In genomic region chr2:173202924-173203689, GRCm38 (mm10) we compare ENCODE assay signal across 27 mouse cellular contexts. TPM values are rescaled to one million over a fixed set of nuclear protein-coding genes. Genes with fewer than 3 reads are reported as not detected.
DNase-seq lines count a peak whose midpoint lies in the region; ATAC-seq and TF ChIP-seq lines count a peak whose summit lies in the region.
"Had no signal": no experiment of that assay in that cellular context is flagged by ENCODE, and none has a peak within 500 bp of the region (broad histone marks: within the 10 kb centered on the region; RNA-seq: fewer than 3 reads in every experiment).

No protein-coding gene starts in this region.

- H3K27ac ChIP-seq in hindbrain, embryonic 13.5 days = peak overlapping the region; percentile 42; the same call in 1 of the 2 replicates
- H3K27ac ChIP-seq in hindbrain, postnatal 0 days = no peak overlapping the region
- H3K27ac ChIP-seq in liver, postnatal 0 days (ENCODE audit: low read depth) = no peak overlapping the region
- H3K27ac ChIP-seq: embryonic facial prominence, embryonic 12.5 days; heart, embryonic 15.5 days; hindbrain, embryonic 14.5 days; midbrain, embryonic 13.5 days had no signal

- no peak overlapping the region for H3K4me2 ChIP-seq in hindbrain, embryonic 13.5 days
- H3K4me2 ChIP-seq in hindbrain, postnatal 0 days (ENCODE audit: low read depth, low read length) = no peak overlapping the region
- no peak overlapping the region for H3K4me2 ChIP-seq in liver, postnatal 0 days (ENCODE audit: low read depth, low read length)
- H3K4me2 ChIP-seq: embryonic facial prominence, embryonic 12.5 days; heart, embryonic 15.5 days; hindbrain, embryonic 14.5 days; midbrain, embryonic 13.5 days had no signal

- no peak for TF ChIP-seq CTCF in hindbrain, postnatal 0 days (IDR thresholded peaks at IDR 0.05; ENCODE audit: low read depth)
- TF ChIP-seq CTCF in liver, postnatal 0 days (IDR thresholded peaks at IDR 0.05; ENCODE audit: low read depth) = no peak

- H3K36me3 ChIP-seq in hindbrain, embryonic 13.5 days = no peaks in the 10 kb centered on the region
- H3K36me3 ChIP-seq in hindbrain, postnatal 0 days (ENCODE audit: insufficient read depth, low read length) = no peaks in the 10 kb centered on the region
- H3K36me3 ChIP-seq in liver, postnatal 0 days (replicated peaks; ENCODE audit: insufficient read depth, low read length) = no peaks in the 10 kb centered on the region
- H3K36me3 ChIP-seq: embryonic facial prominence, embryonic 12.5 days; heart, embryonic 15.5 days; midbrain, embryonic 13.5 days had no signal

- TF ChIP-seq EP300 in liver, postnatal 0 days (IDR thresholded peaks at IDR 0.05; ENCODE audit: low read depth) = no peak

- no peaks in the 10 kb centered on the region for H3K4me1 ChIP-seq in hindbrain, embryonic 13.5 days (replicated peaks)
- H3K4me1 ChIP-seq in hindbrain, postnatal 0 days (ENCODE audit: insufficient read depth, low read length) = no peaks in the 10 kb centered on the region
- no peaks in the 10 kb centered on the region for H3K4me1 ChIP-seq in liver, postnatal 0 days (ENCODE audit: insufficient read depth)
- H3K4me1 ChIP-seq: embryonic facial prominence, embryonic 12.5 days; heart, embryonic 15.5 days; megakaryocyte, embryonic 14.5 days; midbrain, embryonic 13.5 days had no signal

- H3K9me3 ChIP-seq in hindbrain, embryonic 13.5 days = peaks cover 4% of the 10 kb centered on the region; the same call in 1 of the 2 replicates
- no peaks in the 10 kb centered on the region for H3K9me3 ChIP-seq in hindbrain, postnatal 0 days (ENCODE audit: low read length)
- no peaks in the 10 kb centered on the region for H3K9me3 ChIP-seq in liver, postnatal 0 days (ENCODE audit: low read length)
- H3K9me3 ChIP-seq: embryonic facial prominence, embryonic 12.5 days; heart, embryonic 15.5 days; midbrain, embryonic 13.5 days had no signal

- H3K9ac ChIP-seq in hindbrain, embryonic 13.5 days = no peak overlapping the region
- H3K9ac ChIP-seq in hindbrain, postnatal 0 days (replicated peaks; ENCODE audit: low read length) = no peak overlapping the region
- H3K9ac ChIP-seq in liver, postnatal 0 days (replicated peaks) = no peak overlapping the region
- H3K9ac ChIP-seq: embryonic facial prominence, embryonic 12.5 days; heart, embryonic 15.5 days; hindbrain, embryonic 14.5 days; midbrain, embryonic 13.5 days had no signal

- H3K4me3 ChIP-seq in hindbrain, embryonic 13.5 days = no peak overlapping the region
- H3K4me3 ChIP-seq in hindbrain, postnatal 0 days (ENCODE audit: low read length) = no peak overlapping the region
- H3K4me3 ChIP-seq in liver, postnatal 0 days (ENCODE audit: low read depth, low read length) = no peak overlapping the region
- H3K4me3 ChIP-seq: embryonic facial prominence, embryonic 12.5 days; heart, embryonic 15.5 days; megakaryocyte, embryonic 14.5 days; midbrain, embryonic 13.5 days had no signal

- H3K27me3 ChIP-seq in hindbrain, embryonic 13.5 days = no peaks in the 10 kb centered on the region
- no peaks in the 10 kb centered on the region for H3K27me3 ChIP-seq in hindbrain, postnatal 0 days (ENCODE audit: insufficient read depth, low read length)
- no peaks in the 10 kb centered on the region for H3K27me3 ChIP-seq in liver, postnatal 0 days (ENCODE audit: insufficient read depth, low read length)
- H3K27me3 ChIP-seq: embryonic facial prominence, embryonic 12.5 days; heart, embryonic 15.5 days; midbrain, embryonic 13.5 days had no signal

- WGBS in hindbrain, embryonic 13.5 days = 71% methylated on average over 19 of the region's 19 CpGs
- WGBS in hindbrain, postnatal 0 days = 84% methylated on average over 19 of the region's 19 CpGs
- WGBS in liver, postnatal 0 days (ENCODE audit: insufficient replicate concordance) = 82% methylated on average over 19 of the region's 19 CpGs

- ATAC-seq in hindbrain, embryonic 13.5 days (ENCODE audit: low FRiP score) = no peak
- no peak for ATAC-seq in hindbrain, postnatal 0 days
- ATAC-seq in liver, postnatal 0 days = no peak
- ATAC-seq: intestine, postnatal 0 days; lung, postnatal 0 days; midbrain, embryonic 13.5 days had no signal

- peak; percentile 2 for DNase-seq in embryo, embryonic 10 days (ENCODE audit: low spot score)
- no peak for DNase-seq in embryo, embryonic 10.5 days (ENCODE audit: low spot score)
- DNase-seq in hindbrain, postnatal 0 days (ENCODE audit: low spot score) = no peak
- peak; percentile 8 for DNase-seq in liver, postnatal 0 days
- no peak for DNase-seq in liver
- peak; percentile 38 for DNase-seq in testis, postnatal 10 days (ENCODE audit: low spot score)
- DNase-seq in testis, postnatal 14 days (ENCODE audit: low spot score) = no peak
- DNase-seq: adrenal gland, adult 8-10 months; cerebellum, adult 2 months; cerebellum, postnatal 14 days; gastrocnemius, postnatal 10 days; kidney, adult 9 months; kidney, postnatal 10 days; layer of hippocampus, postnatal 36 days; left cerebral cortex, postnatal 4 days; right cerebral cortex, postnatal 14 days; thymus, adult 2 months had no signal

RNA-seq across cellular contexts. Expression of gene Zbp1, which starts 15.6 kb away (rescaled TPM):
- polyA plus RNA-seq in hindbrain, embryonic 13.5 days (2015; fragmentation: Nextera tagmentation; extraction: Ambion mirVana) = 0.16 and 0.29 TPM in 2 replicates
- not detected in 2 replicates for total RNA-seq in hindbrain, postnatal 0 days (2014; rRNA removed)
- polyA plus RNA-seq in hindbrain, postnatal 0 days (2015; fragmentation: Nextera tagmentation; extraction: Ambion mirVana) = 0.58 and 0.68 TPM in 2 replicates
- 4.9 and 6.7 TPM in 2 replicates for polyA plus RNA-seq in liver, postnatal 0 days (2015; fragmentation: Nextera tagmentation; extraction: Ambion mirVana)
- polyA plus RNA-seq: embryonic facial prominence, embryonic 12.5 days had no signal

RNA-seq across cellular contexts. Expression of gene Pck1, which starts 50.3 kb away (rescaled TPM):
- not detected in 2 replicates for polyA plus RNA-seq in hindbrain, embryonic 13.5 days (2015; fragmentation: Nextera tagmentation; extraction: Ambion mirVana)
- total RNA-seq in hindbrain, postnatal 0 days (2014; rRNA removed) = 0.21 TPM in 1 of 2 replicates, not detected in the other
- not detected in 2 replicates for polyA plus RNA-seq in hindbrain, postnatal 0 days (2015; fragmentation: Nextera tagmentation; extraction: Ambion mirVana)
- polyA plus RNA-seq in liver, postnatal 0 days (2015; fragmentation: Nextera tagmentation; extraction: Ambion mirVana) = 414 and 703 TPM in 2 replicates
- total RNA-seq: layer of hippocampus, postnatal 36 days; left cerebral cortex, postnatal 4 days; monocyte, adult 5-6 weeks had no signal
- polyA plus RNA-seq: C2C12; cerebellum, adult 2 months; embryonic facial prominence, embryonic 12.5 days; hindbrain, embryonic 14.5 days; midbrain, embryonic 13.5 days had no signal

Comparison
In these comparisons a context has a peak if more than half of its experiments do, and no peak if none do; other contexts are left out.
1. DNase-seq: peak in embryo, embryonic 10 days (single experiment), liver, postnatal 0 days (single experiment) and testis, postnatal 10 days (single experiment); none in embryo, embryonic 10.5 days (single experiment), hindbrain, postnatal 0 days (single experiment), liver (single experiment) and testis, postnatal 14 days (single experiment).
2. RNA of gene Pck1, which starts 50.3 kb away (polyA plus RNA-seq): 414 to 703 TPM in liver, postnatal 0 days; not detected in hindbrain, postnatal 0 days and not detected in hindbrain, embryonic 13.5 days; every median in the first group is over 100 times any median in the second.